Mouse (Mus musculus) MEL-GATA-1-ER (cell line): ENCODE data around the gene Dus2.

Source experiments
- DNase-seq: peaks from one replicate; pipeline ENCODE4 v3.0.0-alpha.2; 2012; ENCODE audit warnings: low read depth; ENCODE audit errors: extremely low read depth

The Dus2 gene

GRCm38 (mm10) chr8:106075161-106075862, 84.2 kb downstream of the Dus2 start:
- DNase-seq = no peak

- no peak for DNase-seq
Observed at GRCm38 (mm10) chr8:106075863-106076174, 84.7 kb downstream of the Dus2 start.

GRCm38 (mm10) chr8:106076612-106077011, 85.5 kb downstream of the Dus2 start:
- DNase-seq = no peak

DNA sequence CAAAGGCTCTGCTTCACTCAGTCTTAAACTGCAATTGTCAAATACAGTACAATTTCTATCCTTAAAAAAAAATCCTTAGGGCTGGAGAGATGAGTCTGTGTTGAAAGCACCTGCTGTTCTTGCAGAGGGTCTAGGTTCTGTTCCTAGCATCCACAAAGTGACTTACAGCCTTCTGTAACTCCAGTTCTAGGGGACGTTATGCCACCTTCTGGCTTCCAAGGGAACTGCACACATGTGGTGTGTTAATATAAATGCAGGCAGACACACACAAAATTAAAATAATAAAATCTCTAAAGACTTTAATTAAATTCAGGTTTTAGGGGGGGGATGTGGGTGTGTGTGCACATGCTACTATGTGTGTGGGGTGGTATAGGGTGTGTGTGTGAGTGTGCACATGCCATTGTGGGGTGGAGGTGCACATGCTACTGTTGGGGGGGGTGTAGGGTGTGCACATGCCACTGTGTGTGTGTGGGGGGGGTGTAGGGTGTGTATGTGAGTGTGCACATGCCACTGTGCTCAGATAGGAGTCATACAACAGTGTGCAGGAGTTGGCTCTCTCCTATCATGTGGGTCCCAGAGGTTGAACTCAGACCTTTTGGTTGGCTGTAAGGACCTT, 86.4 kb downstream of the Dus2 start:
- DNase-seq = no peak

GRCm38 (mm10) chr8:106102321-106102720, 111.2 kb downstream of the Dus2 start:
- DNase-seq = no peak
